Mouse (Mus musculus) right cerebral cortex, adult 2 months (tissue): Measurements from ENCODE around the gene Atxn1.

ENCODE experiments used
- DNase-seq, 2 experiments: peaks; one replicate each; pipeline ENCODE4 v3.0.0; 2021 to 2022; ENCODE audit warnings: low spot score in 2 of 2

The Atxn1 gene

GRCm38 (mm10) chr13:45583061-45583460 lies 381.7 kb downstream of the Atxn1 start:
- DNase-seq: no peak

- DNase-seq: peak in 1 of 2 experiments; percentile 49
Observed at GRCm38 (mm10) chr13:45582294-45582693, 382.5 kb downstream of the Atxn1 start.

DNA sequence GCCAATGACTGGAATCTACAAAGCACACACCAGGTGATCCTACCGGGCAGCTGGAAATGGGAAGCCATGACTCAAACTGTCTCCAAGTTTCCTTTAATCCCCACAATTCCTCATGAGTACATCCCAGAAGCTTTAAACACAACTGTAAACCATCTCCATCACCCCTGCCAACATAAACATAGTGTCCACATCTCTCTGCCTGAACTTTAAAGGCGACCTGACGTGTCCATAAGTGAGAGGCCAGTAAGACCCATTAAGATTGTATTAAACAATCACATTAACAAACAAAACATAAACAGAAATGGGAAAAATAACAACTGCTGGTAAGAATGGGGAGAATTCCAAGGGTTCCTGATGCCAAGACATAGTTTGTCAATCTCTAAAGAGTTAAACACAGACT lies 385.1 kb downstream of the Atxn1 start:
- DNase-seq: no peak

DNA sequence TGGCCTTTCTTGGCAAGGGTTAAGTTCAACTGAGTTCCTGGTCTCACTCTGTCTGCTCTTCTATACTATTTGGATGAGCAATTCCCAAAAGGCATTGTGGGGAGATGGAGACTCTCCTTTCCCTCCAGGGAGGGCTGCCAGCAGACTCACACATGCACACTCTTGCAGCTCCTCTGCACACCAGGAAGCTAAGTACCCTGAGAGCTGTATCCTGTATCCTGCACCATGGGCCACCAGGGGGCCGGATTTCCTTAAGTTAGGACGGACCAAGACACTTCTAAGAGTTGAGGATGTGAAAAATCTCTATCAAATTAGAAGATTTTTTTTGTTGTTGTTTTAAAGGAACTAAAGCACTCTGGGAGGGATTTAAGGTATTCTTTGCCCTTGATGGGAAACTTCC lies 387.0 kb downstream of the Atxn1 start:
- no peak for DNase-seq

DNA sequence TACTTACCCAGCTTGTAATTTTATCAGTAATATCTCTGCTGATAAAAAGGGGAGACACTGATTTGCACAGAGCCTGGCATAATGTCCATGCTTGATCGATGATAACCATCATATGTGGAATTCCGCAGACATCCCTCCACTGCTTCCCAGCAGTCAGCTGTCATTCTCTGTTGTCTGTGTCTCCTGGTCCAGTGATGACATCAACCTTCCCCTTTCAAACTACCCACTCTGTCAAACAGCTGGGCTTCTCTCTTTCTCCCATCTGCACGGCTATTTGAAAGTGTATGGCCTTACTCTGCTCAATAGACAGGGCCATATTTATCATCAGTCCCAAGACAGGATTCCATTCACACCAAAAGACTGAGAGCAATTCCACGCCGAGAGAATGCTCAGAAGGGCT lies 387.4 kb downstream of the Atxn1 start:
- DNase-seq: no peak

DNA sequence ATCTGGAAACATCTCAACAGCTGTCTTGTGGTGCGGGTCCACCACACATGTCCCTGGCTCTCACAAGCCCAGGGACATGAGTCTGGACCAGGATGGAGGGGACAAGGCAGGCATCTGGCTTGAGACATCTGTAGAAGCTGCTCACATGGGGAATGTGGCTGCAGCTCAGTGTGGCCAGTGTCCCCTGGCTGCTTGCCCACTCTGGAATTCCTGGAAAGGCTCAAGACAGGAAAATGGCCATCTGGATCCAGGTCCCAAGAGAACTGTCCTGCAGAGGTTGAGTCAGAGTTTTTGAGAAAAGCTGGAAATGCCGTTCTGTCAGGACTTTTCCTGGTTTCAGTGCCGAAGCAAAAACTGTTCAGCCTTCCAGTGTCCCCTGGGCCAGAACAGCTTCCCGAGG lies 388.6 kb downstream of the Atxn1 start:
- no peak for DNase-seq

DNA sequence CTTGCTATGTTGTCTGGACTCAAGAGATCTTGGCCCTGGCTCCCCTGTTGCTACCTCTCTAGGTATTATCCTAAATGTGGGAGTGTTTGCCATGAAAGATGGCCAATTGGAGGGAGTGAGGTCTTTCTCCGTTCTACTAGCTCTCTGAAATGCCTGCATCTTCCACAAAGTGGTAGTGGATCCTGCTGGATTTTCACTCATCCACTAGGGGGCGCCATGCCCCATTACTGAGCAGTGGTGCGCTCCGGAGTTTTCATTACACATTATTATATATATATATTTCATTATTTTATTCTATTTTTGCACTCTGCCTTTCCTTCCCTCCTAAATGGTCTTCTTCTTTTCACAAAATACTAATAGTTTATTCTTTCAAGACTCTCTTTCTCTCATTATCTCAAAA lies 392.0 kb downstream of the Atxn1 start:
- peak; percentile 76 to 80 for DNase-seq

DNA sequence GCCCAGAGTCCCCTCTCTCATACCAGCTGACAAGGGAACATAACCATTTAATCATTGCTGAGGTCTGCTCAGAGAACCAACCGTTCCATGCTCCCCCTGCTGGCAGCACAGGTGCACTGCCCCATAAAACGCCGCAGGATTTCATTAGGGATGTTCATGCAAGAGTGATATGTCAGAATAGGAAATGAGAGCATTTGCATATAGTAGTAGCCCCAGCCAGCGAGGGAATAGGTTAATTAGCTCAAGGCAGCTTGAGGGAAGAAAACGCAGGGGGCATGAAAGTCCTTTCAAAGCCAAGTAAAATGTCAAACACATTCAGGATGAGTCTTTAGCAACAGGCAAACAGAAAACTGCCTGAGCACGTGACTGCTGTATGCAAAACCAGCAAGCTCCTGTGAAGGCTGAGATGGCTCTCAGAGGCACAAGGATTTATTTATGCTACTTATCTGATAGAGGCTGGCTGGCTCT lies 393.0 kb downstream of the Atxn1 start:
- peak; percentile 92 to 94 for DNase-seq

DNA sequence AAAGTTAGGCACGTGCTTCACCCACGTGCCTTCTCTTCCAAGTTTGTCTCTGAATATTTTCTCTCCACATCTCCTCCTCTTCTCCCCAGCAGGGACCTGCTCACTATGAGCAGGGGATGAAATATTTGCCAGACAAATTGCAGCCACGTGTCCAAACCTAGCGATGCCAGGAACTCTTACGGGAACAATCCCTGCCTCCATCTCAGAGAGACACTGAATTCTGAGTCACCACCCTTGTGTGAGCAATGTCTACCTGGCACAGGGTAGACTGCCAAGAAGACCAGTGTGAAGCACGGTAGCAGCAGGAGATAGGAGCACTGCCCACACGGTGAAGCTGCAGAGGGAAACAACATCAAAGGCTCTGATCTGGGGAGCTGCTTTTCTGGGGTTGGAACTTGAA lies 394.9 kb downstream of the Atxn1 start:
- peak; percentile 57 to 72 for DNase-seq

DNA sequence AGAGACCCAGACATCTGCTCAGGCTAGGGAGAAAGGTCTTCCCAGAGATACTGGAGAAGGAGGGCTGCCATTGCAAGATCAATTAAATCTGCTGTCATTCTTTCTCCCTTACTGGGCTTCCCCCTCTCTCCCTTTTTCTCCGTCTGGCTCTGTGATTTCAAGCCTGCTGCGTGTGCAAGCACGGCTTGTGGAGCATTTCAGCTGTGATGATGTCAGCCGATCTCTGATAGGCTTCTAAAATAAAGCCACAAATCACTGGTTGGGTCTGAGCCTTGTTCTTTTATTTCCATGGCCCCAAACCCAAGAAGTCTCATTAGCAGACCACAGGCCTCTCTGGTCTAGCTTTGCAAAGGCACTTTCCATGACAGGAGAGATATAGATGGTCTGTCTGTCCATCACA lies 399.9 kb downstream of the Atxn1 start:
- DNase-seq: no peak

GRCm38 (mm10) chr13:45562011-45562410 lies 402.8 kb downstream of the Atxn1 start:
- peak; percentile 39 to 49 for DNase-seq

DNA sequence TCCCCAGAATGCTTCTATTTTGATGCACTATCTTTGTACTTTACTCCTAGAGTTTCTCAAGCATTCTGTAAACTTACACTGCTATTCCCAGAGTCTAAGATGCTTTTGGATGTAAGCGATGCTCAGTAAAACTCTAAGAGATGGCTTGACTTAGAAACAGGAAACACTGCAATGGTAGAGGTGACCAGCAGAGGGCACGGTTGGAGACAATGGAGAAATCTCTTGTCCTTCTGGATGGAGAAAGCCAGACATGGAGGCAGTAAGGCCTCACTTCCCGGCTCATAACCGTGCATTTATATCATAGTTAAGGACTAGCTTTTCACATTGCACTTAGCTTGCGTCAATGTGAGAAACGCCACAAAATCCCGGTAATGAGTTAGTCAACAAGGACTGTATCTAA lies 404.3 kb downstream of the Atxn1 start:
- no peak for DNase-seq

DNA sequence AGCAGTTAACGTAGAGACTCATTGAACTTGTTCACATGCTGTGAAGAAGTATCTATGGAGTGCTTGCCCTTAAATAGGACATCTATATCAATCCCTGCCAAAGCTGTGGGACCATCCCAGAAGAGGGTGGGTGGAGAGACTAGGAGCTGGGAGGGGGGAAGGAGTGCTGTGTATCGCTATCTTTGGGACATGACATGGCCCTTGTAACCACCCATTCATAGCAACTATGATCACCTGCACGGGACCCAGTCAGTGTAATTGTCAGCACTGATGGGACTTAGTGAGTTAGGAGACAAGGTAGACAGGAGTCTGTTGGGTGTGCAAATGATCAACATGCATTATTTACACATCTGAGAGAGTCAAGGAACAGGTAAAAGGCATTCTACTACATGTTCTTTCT lies 405.6 kb downstream of the Atxn1 start:
- no peak for DNase-seq

GRCm38 (mm10) chr13:45558367-45558766 lies 406.4 kb downstream of the Atxn1 start:
- no peak for DNase-seq

GRCm38 (mm10) chr13:45553674-45554073 lies 411.1 kb downstream of the Atxn1 start:
- DNase-seq: no peak

DNA sequence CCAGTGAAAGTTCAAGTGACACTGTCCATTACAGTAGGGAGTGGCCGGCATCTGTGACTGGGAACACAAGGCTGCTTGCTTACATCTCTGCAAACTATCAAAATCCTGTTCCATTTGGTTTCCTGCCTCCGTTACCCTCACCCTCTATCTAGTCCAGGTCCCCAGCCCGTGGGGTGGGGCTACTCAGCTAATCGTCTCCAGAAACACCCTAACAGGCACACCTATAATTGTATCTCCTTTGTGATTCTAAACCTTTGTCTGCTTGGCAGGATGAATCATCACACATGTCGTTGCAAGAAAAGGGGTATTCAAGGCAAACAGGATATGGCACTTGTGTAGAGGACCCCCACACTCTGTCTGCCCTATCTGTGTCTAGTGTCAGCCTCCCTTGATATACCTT lies 417.3 kb downstream of the Atxn1 start:
- DNase-seq: no peak

GRCm38 (mm10) chr13:45546946-45547345 lies 417.9 kb downstream of the Atxn1 start:
- no peak for DNase-seq

GRCm38 (mm10) chr13:45545974-45546373 lies 418.8 kb downstream of the Atxn1 start:
- DNase-seq: no peak

- peak; percentile 82 to 89 for DNase-seq
Observed at GRCm38 (mm10) chr13:45539205-45539568, 425.6 kb downstream of the Atxn1 start.

DNA sequence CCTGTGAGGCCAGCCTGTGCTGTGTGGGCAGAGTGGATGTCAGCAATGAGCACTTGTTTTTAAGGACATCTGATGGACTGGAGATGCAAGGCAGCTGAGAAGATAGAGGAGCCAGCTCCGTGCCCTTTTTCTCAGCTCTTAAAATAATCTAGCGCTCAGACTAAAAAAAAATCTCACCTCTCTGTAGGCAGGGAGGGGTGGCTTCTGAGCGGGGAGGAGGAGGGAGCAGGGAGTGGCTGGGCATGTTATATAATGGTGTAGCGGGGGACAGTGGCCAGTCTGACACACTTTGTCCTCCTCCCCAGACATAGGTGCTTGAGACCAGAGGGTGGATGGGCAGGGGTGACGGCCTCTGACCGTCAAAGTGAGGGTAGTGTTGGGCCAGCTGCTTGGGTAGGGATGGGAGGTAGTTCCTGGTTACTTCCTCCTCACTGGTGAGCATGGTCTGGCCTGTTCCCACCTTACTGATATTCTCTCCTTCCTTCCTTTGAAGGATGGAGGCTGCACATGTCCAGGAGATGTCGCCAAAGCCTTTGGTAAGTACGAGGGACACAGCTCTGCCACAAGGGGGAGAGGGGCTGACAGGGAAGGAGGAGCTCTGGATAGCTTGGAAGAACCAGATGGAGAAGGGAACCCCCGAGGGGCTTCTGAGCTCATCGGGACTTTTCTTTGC lies 426.1 kb downstream of the Atxn1 start:
- peak; percentile 80 to 81 for DNase-seq

GRCm38 (mm10) chr13:45538091-45538490 lies 426.7 kb downstream of the Atxn1 start:
- DNase-seq: no peak

DNA sequence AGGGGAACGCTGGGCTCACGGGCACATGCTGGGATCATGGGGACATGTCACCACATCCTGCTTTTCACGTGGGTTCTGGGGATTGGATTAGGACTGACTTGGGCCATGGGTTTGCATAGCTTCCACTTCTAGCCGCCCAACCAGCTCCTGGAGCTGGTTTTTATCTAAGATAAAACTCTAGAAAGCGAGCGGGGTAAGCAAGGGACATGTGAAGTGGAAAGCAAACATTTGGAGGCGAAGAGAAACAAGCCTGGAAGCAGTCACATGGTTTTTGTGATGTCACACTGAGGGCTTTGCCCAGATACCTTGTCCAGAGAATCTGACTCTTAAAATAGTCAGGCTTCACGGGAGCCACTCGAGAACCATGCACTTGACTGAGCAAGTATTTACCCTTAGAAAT lies 427.7 kb downstream of the Atxn1 start:
- DNase-seq: no peak

DNA sequence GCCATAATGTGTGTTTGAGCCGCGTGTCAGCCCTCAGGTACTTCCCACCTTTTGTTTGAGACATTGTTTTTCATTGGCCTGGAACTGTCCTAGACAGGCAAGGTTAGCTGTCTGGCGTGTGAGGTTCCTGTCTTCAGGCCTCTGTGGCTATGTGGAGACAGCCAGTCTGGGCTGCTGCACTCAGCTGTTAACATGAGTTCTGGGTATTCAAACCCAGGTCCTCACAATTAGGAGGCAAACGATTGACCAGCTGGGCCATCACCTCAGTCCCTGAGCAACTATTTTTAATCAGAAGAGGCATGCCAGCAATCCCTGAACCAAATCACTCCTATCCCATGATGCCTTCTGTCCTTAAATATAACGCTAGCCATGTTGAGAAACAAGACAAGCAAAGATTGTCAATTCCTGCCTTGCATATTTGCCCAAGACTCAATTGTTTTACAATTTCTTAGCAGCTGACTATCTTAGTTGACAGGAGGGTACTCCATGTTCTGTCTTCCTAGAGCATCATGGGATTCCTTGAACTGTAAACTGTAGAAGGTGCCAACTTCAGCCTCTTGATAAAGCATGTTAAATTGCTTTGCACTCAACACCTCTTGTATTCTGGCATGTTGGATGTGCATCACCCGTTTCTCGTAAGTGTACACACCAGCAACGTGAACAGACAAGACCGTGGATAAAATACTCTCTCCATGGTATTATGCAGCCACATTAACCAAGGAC lies 428.9 kb downstream of the Atxn1 start:
- no peak for DNase-seq
